30 mouse cellular contexts compared by ENCODE assay signal in genomic region chr1:54920132-54920531, GRCm38 (mm10). TPM values are rescaled to one million over a fixed set of nuclear protein-coding genes. Genes with fewer than 3 reads are reported as not detected.
DNase-seq lines count a peak whose midpoint lies in the region; ATAC-seq and TF ChIP-seq lines count a peak whose summit lies in the region.
"Had no signal": no experiment of that assay in that cellular context is flagged by ENCODE, and none has a peak within 500 bp of the region (broad histone marks: within the 10 kb centered on the region; RNA-seq: fewer than 3 reads in every experiment).

No protein-coding gene starts in this region.

- no peaks in the 10 kb centered on the region for H3K27me3 ChIP-seq in stomach, postnatal 0 days (ENCODE audit: control insufficient read depth, insufficient read depth, low read length)
- H3K27me3 ChIP-seq in midbrain, embryonic 16.5 days (ENCODE audit: control insufficient read depth, insufficient read depth, low read depth, low read length) = no peaks in the 10 kb centered on the region
- H3K27me3 ChIP-seq: CH12.LX; heart, embryonic 12.5 days; heart, embryonic 15.5 days; hindbrain, embryonic 13.5 days had no signal

- 79% methylated on average over 4 of the region's 4 CpGs for WGBS in stomach, postnatal 0 days
- 95% methylated on average over 4 of the region's 4 CpGs for WGBS in midbrain, embryonic 16.5 days

- TF ChIP-seq EP300 in stomach, postnatal 0 days (optimal IDR thresholded peaks at IDR 0.05) = no peak

- H3K36me3 ChIP-seq in stomach, postnatal 0 days (ENCODE audit: control insufficient read depth, insufficient read depth, low read length) = no peaks in the 10 kb centered on the region
- no peaks in the 10 kb centered on the region for H3K36me3 ChIP-seq in midbrain, embryonic 16.5 days (ENCODE audit: control insufficient read depth, insufficient read depth, low read length)
- H3K36me3 ChIP-seq: G1E; heart, embryonic 12.5 days; heart, embryonic 15.5 days; hindbrain, embryonic 10.5 days; hindbrain, embryonic 13.5 days had no signal

- no peaks in the 10 kb centered on the region for H3K9me3 ChIP-seq in stomach, postnatal 0 days (ENCODE audit: control insufficient read depth, low read length)
- H3K9me3 ChIP-seq in midbrain, embryonic 16.5 days (replicated peaks; ENCODE audit: control insufficient read depth, low read length, poor library complexity, severe bottlenecking) = no peaks in the 10 kb centered on the region
- H3K9me3 ChIP-seq: G1E; heart, embryonic 12.5 days; heart, embryonic 15.5 days; hindbrain, embryonic 10.5 days; hindbrain, embryonic 13.5 days had no signal

- ATAC-seq in granulocyte monocyte progenitor cell, adult 5-6 weeks (replicated peaks; ENCODE audit: poor library complexity, severe bottlenecking) = peak; percentile 49
- peak; percentile 75 for ATAC-seq in monocyte, adult 5-6 weeks (replicated peaks; ENCODE audit: insufficient number of reproducible peaks, low FRiP score, low TSS enrichment, poor library complexity, severe bottlenecking)
- peak; percentile 59; the same call in 1 of the 2 replicates for ATAC-seq in stomach, postnatal 0 days (ENCODE audit: low FRiP score, low TSS enrichment)
- no peak for ATAC-seq in midbrain, embryonic 16.5 days
- ATAC-seq: activated CD4-positive, CD25-positive, alpha-beta regulatory T cell, adult 4 months; forebrain, embryonic 14.5 days; forebrain, postnatal 0 days; hindbrain, embryonic 16.5 days had no signal

- H3K4me2 ChIP-seq in stomach, postnatal 0 days (replicated peaks; ENCODE audit: low read depth) = no peak overlapping the region
- no peak overlapping the region for H3K4me2 ChIP-seq in midbrain, embryonic 16.5 days (ENCODE audit: low read length)
- H3K4me2 ChIP-seq: heart, embryonic 12.5 days; heart, embryonic 15.5 days; hindbrain, embryonic 13.5 days had no signal

- H3K4me1 ChIP-seq in stomach, postnatal 0 days (replicated peaks; ENCODE audit: control insufficient read depth, insufficient read depth) = peaks cover 7% of the 10 kb centered on the region; the same call in 1 of the 2 replicates
- peaks cover 18% of the 10 kb centered on the region for H3K4me1 ChIP-seq in midbrain, embryonic 16.5 days (ENCODE audit: control insufficient read depth, insufficient read depth, low read length)

- DNase-seq in lung, postnatal 36 days = peak; percentile 42
- DNase-seq in lung, postnatal 14 days = no peak
- no peak for DNase-seq in stomach, postnatal 0 days (ENCODE audit: low spot score)
- DNase-seq in heart, adult 9 months (ENCODE audit: low spot score in 2 of 2) = no peak
- DNase-seq in frontal cortex, postnatal 10 days (ENCODE audit: low spot score in 2 of 2) = no peak
- DNase-seq: adrenal gland, adult 8-10 months; adrenal gland, postnatal 25 days; B cell, adult 2 months; cerebellum, adult 11-12 months; cerebellum, adult 8-10 months; cerebellum, postnatal 10 days; cerebellum, postnatal 36 days; forebrain, postnatal 0 days; gastrocnemius, postnatal 10 days; gastrocnemius, postnatal 36 days; heart, adult 11 months; heart, postnatal 10 days; heart, postnatal 36 days had no signal

- no peak overlapping the region for H3K27ac ChIP-seq in stomach, postnatal 0 days (replicated peaks)
- H3K27ac ChIP-seq in midbrain, embryonic 16.5 days (ENCODE audit: low read length) = no peak overlapping the region
- H3K27ac ChIP-seq: heart, embryonic 15.5 days; hindbrain, embryonic 10.5 days; hindbrain, embryonic 13.5 days had no signal

- no peak overlapping the region for H3K4me3 ChIP-seq in stomach, postnatal 0 days (ENCODE audit: low read depth, low read length)
- H3K4me3 ChIP-seq in midbrain, embryonic 16.5 days (ENCODE audit: low read depth, low read length) = no peak overlapping the region
- H3K4me3 ChIP-seq: heart, embryonic 12.5 days; heart, embryonic 15.5 days; hindbrain, embryonic 10.5 days; hindbrain, embryonic 13.5 days had no signal

- no peak for TF ChIP-seq CTCF in stomach, postnatal 0 days (IDR thresholded peaks at IDR 0.05; ENCODE audit: low read depth)

- H3K9ac ChIP-seq in stomach, postnatal 0 days (ENCODE audit: low read length) = no peak overlapping the region
- H3K9ac ChIP-seq in midbrain, embryonic 16.5 days (ENCODE audit: low read depth, low read length) = no peak overlapping the region
- H3K9ac ChIP-seq: forebrain, postnatal 0 days; heart, embryonic 12.5 days; heart, embryonic 15.5 days; hindbrain, embryonic 13.5 days had no signal

RNA-seq across cellular contexts. Expression of gene Ankrd44, which starts 6.1 kb away (rescaled TPM):
- total RNA-seq in granulocyte monocyte progenitor cell, adult 5-6 weeks (2014; fragmentation: Nextera tagmentation) = 99.4 and 128 TPM in 2 replicates
- total RNA-seq in granulocyte monocyte progenitor cell, adult 5-6 weeks (2017) = 77.5 and 82.6 TPM in 2 replicates
- total RNA-seq in monocyte, adult 5-6 weeks (2017) = 321 to 541 TPM (median 341 TPM) in 3 replicates
- 7.8 and 8.7 TPM in 2 replicates for polyA plus RNA-seq in stomach, postnatal 0 days (2015; fragmentation: Nextera tagmentation; extraction: Ambion mirVana)
- polyA plus RNA-seq in midbrain, embryonic 16.5 days (2015; fragmentation: Nextera tagmentation; extraction: Ambion mirVana) = 29.9 and 31.4 TPM in 2 replicates
